Mouse (Mus musculus) testis, adult 2 months (tissue): ENCODE results near the gene Ppp4c.

Experiments
- CTCF ChIP-seq: fragments of 200-500 bp; IDR thresholded peaks from 2 replicates; pipeline ENCODE4 v1.5.1; 2012; ENCODE audit warnings: low read depth, mild to moderate bottlenecking, inconsistent platforms, low read length, moderate library complexity; ENCODE audit not compliant: control insufficient read depth, insufficient read depth, insufficient replicate concordance
- POLR2A ChIP-seq: fragments of 200-500 bp; IDR thresholded peaks from 2 replicates; pipeline ENCODE4 v1.6.1; 2012; ENCODE audit warnings: low read depth, mild to moderate bottlenecking, inconsistent platforms, low read length, moderate library complexity; ENCODE audit not compliant: control insufficient read depth

GRCm38 (mm10) chr7:126803181-126803580 lies 10.9 kb upstream of the Ppp4c start:
- TF ChIP-seq POLR2A = no peak
- no peak for TF ChIP-seq CTCF
